Mouse (Mus musculus) embryonic facial prominence, embryonic 14.5 days (tissue): Measurements from ENCODE around the gene Mpv17l2. TPM values are rescaled to one million over a fixed set of nuclear protein-coding genes. Genes with fewer than 3 reads are reported as not detected.

Experiments used
- ATAC-seq: fragments of 200-750 bp; cut with Nextera tagmentation; 2 replicates; pipeline ENCODE4 v1.8.0; 2017; ENCODE audit warnings: low read depth, moderate number of reproducible peaks, moderate TSS enrichment
- DNase-seq: peaks from one replicate; pipeline ENCODE4 v3.0.0-alpha.2; 2015; ENCODE audit warnings: low spot score
- H3K27ac ChIP-seq: fragments of 300-500 bp; sonication (generic); replicated peaks from 2 replicates; pipeline ENCODE4 v1.5.1; 2014; ENCODE audit warnings: low read depth, mild to moderate bottlenecking, low read length, moderate library complexity
- H3K27me3 ChIP-seq: fragments of 300-500 bp; sonication (generic); replicated peaks from 2 replicates; pipeline ENCODE4 v1.6.1; 2014; ENCODE audit warnings: low read length; ENCODE audit not compliant: control insufficient read depth, insufficient read depth
- H3K36me3 ChIP-seq: fragments of 300-500 bp; sonication (generic); 2 replicates; pipeline ENCODE4 v1.6.1; 2014; ENCODE audit warnings: low read length, mixed read lengths; ENCODE audit not compliant: control insufficient read depth, insufficient read depth
- H3K4me1 ChIP-seq: fragments of 300-500 bp; sonication (generic); 2 replicates; pipeline ENCODE4 v1.6.1; 2014; ENCODE audit warnings: antibody characterized with exemption, low read length; ENCODE audit not compliant: control insufficient read depth, insufficient read depth
- H3K4me2 ChIP-seq: fragments of 300-500 bp; sonication (generic); 2 replicates; pipeline ENCODE4 v1.6.1; 2014; ENCODE audit warnings: low read depth, mild to moderate bottlenecking, low read length, moderate library complexity, mixed read lengths
- H3K4me3 ChIP-seq: fragments of 300-500 bp; sonication (generic); 2 replicates; pipeline ENCODE4 v1.5.1; 2014; ENCODE audit warnings: low read depth, mild to moderate bottlenecking, low read length
- H3K9ac ChIP-seq: fragments of 300-500 bp; sonication (generic); 2 replicates; pipeline ENCODE4 v1.6.1; 2014; ENCODE audit warnings: low read depth, mild to moderate bottlenecking, low read length, moderate library complexity, mixed read lengths
- H3K9me3 ChIP-seq: fragments of 300-500 bp; sonication (generic); 2 replicates; pipeline ENCODE4 v1.6.1; 2016; ENCODE audit warnings: low read length; ENCODE audit not compliant: control insufficient read depth
- WGBS: fragments of 180-500 bp; shearing (Covaris S2); extraction: QIAGEN DNeasy Blood & Tissue Kit; methylation state at CpG from one replicate; pipeline ENCODE4 v1.1.7; 2014; 5-methylcytosine and 5-hydroxymethylcytosine counted together
- polyA plus RNA-seq: library from polyadenylated mRNA; unstranded; fragments of >200 nt; fragmentation: Nextera tagmentation; extraction: Ambion mirVana; gene quantifications from 2 replicates; pipeline ENCODE4 v1.2.1, GENCODE M21; 2014

The Mpv17l2 gene
- polyA plus RNA-seq, 1 experiment from 2014 or later: 34.2 TPM

GRCm38 (mm10) chr8:70753151-70753550 is 7.6 kb downstream of the Mpv17l2 start:
- Histone ChIP-seq H3K4me2 (peak overlapping the region; percentile 30), H3K36me3 (peaks cover 22% of the 10 kb centered on the region), H3K9me3 (no peaks in the 10 kb centered on the region), H3K9ac (peak overlapping the region; percentile 32; the same call in 1 of the 2 replicates), H3K27me3 (peaks cover 13% of the 10 kb centered on the region), H3K4me3 (no peak overlapping the region), H3K27ac (peak overlapping the region; percentile 68), H3K4me1 (peaks cover 22% of the 10 kb centered on the region)
- ATAC-seq: no peak
- WGBS: 17% methylated on average over 21 of the region's 21 CpGs
- DNase-seq: peak; percentile 78

GRCm38 (mm10) chr8:70752000-70752764 is 8.6 kb downstream of the Mpv17l2 start:
- Histone ChIP-seq H3K9ac (no peak overlapping the region), H3K9me3 (no peaks in the 10 kb centered on the region), H3K4me2 (no peak overlapping the region), H3K4me3 (no peak overlapping the region), H3K27ac (peak overlapping the region; percentile 68; the same call in 1 of the 2 replicates), H3K36me3 (peaks cover 14% of the 10 kb centered on the region), H3K27me3 (peaks cover 20% of the 10 kb centered on the region), H3K4me1 (peaks cover 22% of the 10 kb centered on the region)
- 18% methylated on average over 11 of the region's 11 CpGs for WGBS
- DNase-seq (peak; percentile 64), ATAC-seq (no peak)

- Histone ChIP-seq H3K4me1 (peaks cover 17% of the 10 kb centered on the region), H3K4me2 (no peak overlapping the region), H3K36me3 (no peaks in the 10 kb centered on the region), H3K27me3 (peaks cover 39% of the 10 kb centered on the region), H3K4me3 (no peak overlapping the region), H3K9me3 (no peaks in the 10 kb centered on the region), H3K27ac (no peak overlapping the region), H3K9ac (no peak overlapping the region)
- no peak for DNase-seq
- no peak for ATAC-seq
- 71% methylated on average over 13 of the region's 13 CpGs for WGBS
These were observed 10.5 kb downstream of the Mpv17l2 start for GRCm38 (mm10) chr8:70750128-70750680.

- Histone ChIP-seq H3K4me3 (no peak overlapping the region), H3K9ac (no peak overlapping the region), H3K4me1 (peaks cover 14% of the 10 kb centered on the region), H3K4me2 (no peak overlapping the region), H3K36me3 (no peaks in the 10 kb centered on the region), H3K27ac (no peak overlapping the region), H3K9me3 (no peaks in the 10 kb centered on the region), H3K27me3 (peaks cover 49% of the 10 kb centered on the region)
- 81% methylated on average over 19 of the region's 19 CpGs for WGBS
- no peak for DNase-seq
- ATAC-seq: no peak
These were observed 11.6 kb downstream of the Mpv17l2 start for GRCm38 (mm10) chr8:70749097-70749674.

DNA sequence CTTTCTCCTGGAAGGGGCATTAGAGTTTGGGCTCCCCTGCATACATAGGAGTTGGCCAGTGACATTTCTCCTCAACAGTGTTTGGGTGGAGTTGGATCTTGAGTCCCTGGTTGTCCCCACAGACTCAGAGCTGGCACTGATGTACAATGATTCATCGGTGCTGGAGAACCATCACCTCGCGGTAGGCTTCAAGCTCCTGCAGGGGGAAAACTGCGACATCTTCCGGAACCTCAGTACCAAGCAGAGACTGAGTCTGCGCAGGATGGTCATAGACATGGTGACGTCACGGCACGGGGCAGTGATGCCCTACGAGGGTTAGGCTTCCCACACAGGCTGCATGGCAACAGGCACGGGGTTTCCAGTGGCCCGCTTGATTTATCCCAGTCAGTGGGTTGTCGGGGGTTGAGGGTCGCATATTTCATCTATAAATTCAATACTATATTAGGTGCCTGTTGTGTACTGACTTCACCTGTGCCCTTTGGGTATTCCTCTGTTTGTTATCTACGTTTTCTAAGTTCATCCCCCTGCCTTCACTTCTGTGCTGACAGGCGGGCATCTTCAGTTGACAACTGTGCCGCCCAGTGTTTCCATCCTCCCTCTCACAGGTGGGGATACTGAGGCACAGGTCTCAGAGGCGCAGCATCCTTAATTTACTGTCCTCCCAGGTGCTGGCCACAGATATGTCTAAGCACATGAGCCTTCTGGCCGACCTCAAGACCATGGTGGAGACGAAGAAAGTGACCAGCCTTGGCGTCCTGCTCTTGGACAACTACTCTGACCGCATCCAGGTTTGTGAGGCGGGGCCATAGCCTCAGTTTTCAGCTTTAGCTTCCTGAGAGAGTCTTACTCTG is 12.3 kb downstream of the Mpv17l2 start:
- 82% methylated on average over 23 of the region's 23 CpGs for WGBS
- no peaks in the 10 kb centered on the region for H3K36me3 ChIP-seq
- H3K4me2 ChIP-seq: no peak overlapping the region
- no peak overlapping the region for H3K4me3 ChIP-seq
- no peaks in the 10 kb centered on the region for H3K9me3 ChIP-seq
- no peak for DNase-seq
- peaks cover 17% of the 10 kb centered on the region for H3K4me1 ChIP-seq
- ATAC-seq: no peak
- no peak overlapping the region for H3K27ac ChIP-seq
- H3K9ac ChIP-seq: no peak overlapping the region
- H3K27me3 ChIP-seq: peaks cover 56% of the 10 kb centered on the region

- peaks cover 67% of the 10 kb centered on the region for H3K27me3 ChIP-seq
- H3K9ac ChIP-seq: no peak overlapping the region
- H3K36me3 ChIP-seq: no peaks in the 10 kb centered on the region
- ATAC-seq: no peak
- no peak overlapping the region for H3K27ac ChIP-seq
- peaks cover 6% of the 10 kb centered on the region; the same call in 1 of the 2 replicates for H3K4me1 ChIP-seq
- no peak for DNase-seq
- no peak overlapping the region for H3K4me3 ChIP-seq
- H3K4me2 ChIP-seq: no peak overlapping the region
- no peaks in the 10 kb centered on the region for H3K9me3 ChIP-seq
- WGBS: 85% methylated on average over 18 of the region's 18 CpGs
These were observed 13.4 kb downstream of the Mpv17l2 start for GRCm38 (mm10) chr8:70747211-70747890.

DNA sequence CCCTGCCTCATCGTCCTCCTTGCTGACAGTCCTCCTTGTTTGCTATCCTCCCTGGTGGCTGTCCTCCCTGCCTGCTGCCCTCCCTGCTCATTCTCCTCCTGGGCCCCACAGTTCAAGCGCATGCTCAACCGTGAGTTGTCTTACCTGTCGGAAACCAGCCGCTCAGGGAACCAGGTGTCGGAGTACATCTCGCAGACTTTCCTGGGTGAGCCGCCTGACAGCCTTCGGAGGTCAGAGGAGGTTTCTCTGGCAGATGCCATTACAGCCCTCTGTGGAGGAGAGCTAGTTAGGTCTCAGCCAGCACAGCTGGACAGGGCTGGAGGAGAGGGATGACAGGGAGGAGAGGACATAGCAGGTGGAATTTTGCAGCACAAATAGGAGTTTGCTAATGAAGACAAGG is 14.1 kb downstream of the Mpv17l2 start:
- H3K36me3 ChIP-seq: no peaks in the 10 kb centered on the region
- H3K9me3 ChIP-seq: no peaks in the 10 kb centered on the region
- WGBS: 60% methylated on average over 9 of the region's 9 CpGs
- no peak overlapping the region for H3K9ac ChIP-seq
- no peak overlapping the region for H3K27ac ChIP-seq
- ATAC-seq: no peak
- 0 out of 2 replicates have a peak, but pooled peaks cover 3% of the 10 kb centered on the region for H3K4me1 ChIP-seq
- peaks cover 72% of the 10 kb centered on the region for H3K27me3 ChIP-seq
- H3K4me3 ChIP-seq: no peak overlapping the region
- H3K4me2 ChIP-seq: no peak overlapping the region
- no peak for DNase-seq

DNA sequence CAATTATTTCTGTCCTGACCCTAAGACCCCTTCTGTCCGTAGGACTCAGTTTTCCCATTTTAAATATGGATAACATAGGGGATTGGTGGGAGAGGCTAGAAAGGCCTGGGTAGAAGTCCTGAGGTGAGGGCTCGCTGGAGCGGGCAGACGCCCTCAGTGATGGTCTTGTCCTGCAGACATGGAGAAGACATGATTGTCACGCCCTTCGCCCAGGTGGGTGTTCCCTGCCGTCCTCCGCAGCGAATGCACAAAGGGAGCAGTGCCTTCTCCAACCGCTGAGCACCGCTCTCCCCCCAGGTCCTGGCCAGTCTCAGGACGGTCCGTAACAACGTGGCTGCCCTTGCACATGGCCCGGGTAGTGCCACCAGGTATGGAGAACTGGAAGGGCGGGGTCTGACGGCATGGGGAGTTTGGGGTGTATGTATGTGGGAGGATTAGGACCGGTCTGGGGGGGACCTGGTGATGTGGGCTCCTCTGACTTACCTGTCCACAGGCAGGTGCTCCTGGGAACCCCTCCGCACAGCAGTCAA is 15.0 kb downstream of the Mpv17l2 start:
- H3K9ac ChIP-seq: no peak overlapping the region
- no peak for ATAC-seq
- H3K36me3 ChIP-seq: no peaks in the 10 kb centered on the region
- H3K27me3 ChIP-seq: peaks cover 79% of the 10 kb centered on the region
- H3K4me3 ChIP-seq: no peak overlapping the region
- no peak for DNase-seq
- no peak overlapping the region for H3K27ac ChIP-seq
- H3K4me1 ChIP-seq: 0 out of 2 replicates have a peak, but pooled peaks cover 3% of the 10 kb centered on the region
- H3K4me2 ChIP-seq: no peak overlapping the region
- no peaks in the 10 kb centered on the region for H3K9me3 ChIP-seq
- 50% methylated on average over 13 of the region's 19 CpGs for WGBS
